Mouse (Mus musculus) kidney, embryonic 16.5 days (tissue): Measurements from ENCODE around the gene Vill. TPM values are rescaled to one million over a fixed set of nuclear protein-coding genes. Genes with fewer than 3 reads are reported as not detected.

Experiments used
- ATAC-seq: fragments of 200-750 bp; cut with Nextera tagmentation; 2 replicates; pipeline ENCODE4 v1.8.0; 2017; ENCODE audit warnings: moderate TSS enrichment; ENCODE audit not compliant: low FRiP score, low TSS enrichment
- H3K27ac ChIP-seq: fragments of 300-500 bp; sonication (generic); 2 replicates; pipeline ENCODE4 v1.5.1; 2014; ENCODE audit warnings: low read length
- H3K27me3 ChIP-seq: fragments of 300-500 bp; sonication (generic); 2 replicates; pipeline ENCODE4 v1.6.1; 2014; ENCODE audit warnings: low read length, control low read depth, mixed read lengths; ENCODE audit not compliant: insufficient read depth
- H3K36me3 ChIP-seq: fragments of 300-500 bp; sonication (generic); 2 replicates; pipeline ENCODE4 v1.6.1; 2014; ENCODE audit warnings: low read length, control low read depth, mixed read lengths; ENCODE audit not compliant: insufficient read depth
- H3K4me1 ChIP-seq: fragments of 300-500 bp; sonication (generic); 2 replicates; pipeline ENCODE4 v1.6.1; 2014; ENCODE audit warnings: low read length, control low read depth, mixed read lengths; ENCODE audit not compliant: insufficient read depth
- H3K4me2 ChIP-seq: fragments of 300-500 bp; sonication (generic); replicated peaks from 2 replicates; pipeline ENCODE4 v1.6.1; 2014; ENCODE audit warnings: low read depth, low read length
- H3K4me3 ChIP-seq: fragments of 300-500 bp; sonication (generic); 2 replicates; pipeline ENCODE4 v1.5.1; 2014; ENCODE audit warnings: mild to moderate bottlenecking, low read length
- H3K9ac ChIP-seq: fragments of 300-500 bp; sonication (generic); replicated peaks from 2 replicates; pipeline ENCODE4 v1.6.1; 2014; ENCODE audit warnings: low read length
- H3K9me3 ChIP-seq: fragments of 300-500 bp; sonication (generic); 2 replicates; pipeline ENCODE4 v1.6.1; 2016; ENCODE audit warnings: low read length, control low read depth
- WGBS: fragments of 180-500 bp; shearing (Covaris S2); extraction: QIAGEN DNeasy Blood & Tissue Kit; methylation state at CpG from one replicate; pipeline ENCODE4 v1.1.7; 2014; 5-methylcytosine and 5-hydroxymethylcytosine counted together
- polyA plus RNA-seq: library from polyadenylated mRNA; unstranded; fragments of >200 nt; fragmentation: Nextera tagmentation; extraction: Ambion mirVana; gene quantifications from 2 replicates; pipeline ENCODE4 v1.2.1, GENCODE M21; 2015

Vill gene
- polyA plus RNA-seq, 1 experiment from 2014 or later = 56.3 TPM

- no peaks in the 10 kb centered on the region for H3K36me3 ChIP-seq
- no peak overlapping the region for H3K9ac ChIP-seq
- H3K4me3 ChIP-seq = no peak overlapping the region
- ATAC-seq = no peak
- no peak overlapping the region for H3K4me2 ChIP-seq
- H3K27ac ChIP-seq = no peak overlapping the region
- no peaks in the 10 kb centered on the region for H3K27me3 ChIP-seq
- WGBS = 88% methylated on average over 4 of the region's 4 CpGs
- H3K9me3 ChIP-seq = no peaks in the 10 kb centered on the region
- H3K4me1 ChIP-seq = peaks cover 29% of the 10 kb centered on the region
Measured at GRCm38 (mm10) chr9:119055336-119055735, 2.8 kb downstream of the Vill start.

GRCm38 (mm10) chr9:119058245-119058644 is 5.7 kb downstream of the Vill start:
- no peak for ATAC-seq
- no peaks in the 10 kb centered on the region for H3K27me3 ChIP-seq
- H3K4me2 ChIP-seq = no peak overlapping the region
- H3K9me3 ChIP-seq = no peaks in the 10 kb centered on the region
- peaks cover 24% of the 10 kb centered on the region for H3K4me1 ChIP-seq
- no peak overlapping the region for H3K27ac ChIP-seq
- H3K36me3 ChIP-seq = no peaks in the 10 kb centered on the region
- H3K4me3 ChIP-seq = no peak overlapping the region
- H3K9ac ChIP-seq = no peak overlapping the region
- 86% methylated on average over 7 of the region's 7 CpGs for WGBS

- no peak overlapping the region for H3K4me3 ChIP-seq
- ATAC-seq = no peak
- H3K9me3 ChIP-seq = no peaks in the 10 kb centered on the region
- H3K9ac ChIP-seq = no peak overlapping the region
- H3K4me1 ChIP-seq = peaks cover 22% of the 10 kb centered on the region
- no peaks in the 10 kb centered on the region for H3K36me3 ChIP-seq
- 87% methylated on average over 10 of the region's 10 CpGs for WGBS
- no peaks in the 10 kb centered on the region for H3K27me3 ChIP-seq
- no peak overlapping the region for H3K27ac ChIP-seq
- no peak overlapping the region for H3K4me2 ChIP-seq
Measured at GRCm38 (mm10) chr9:119060701-119061100, 8.1 kb downstream of the Vill start.

- H3K4me2 ChIP-seq = peak overlapping the region; percentile 17; the same call in 1 of the 2 replicates
- no peaks in the 10 kb centered on the region for H3K27me3 ChIP-seq
- H3K4me3 ChIP-seq = no peak overlapping the region
- peak; percentile 52; the same call in 1 of the 2 replicates for ATAC-seq
- H3K36me3 ChIP-seq = no peaks in the 10 kb centered on the region
- H3K4me1 ChIP-seq = peaks cover 27% of the 10 kb centered on the region
- 0 out of 2 replicates have a peak overlapping the region, but pooled peaks have one; percentile 4 for H3K27ac ChIP-seq
- WGBS = 29% methylated on average over 19 of the region's 19 CpGs
- H3K9me3 ChIP-seq = no peaks in the 10 kb centered on the region
- H3K9ac ChIP-seq = no peak overlapping the region
Measured at GRCm38 (mm10) chr9:119063036-119063644, 10.6 kb downstream of the Vill start.

- 60% methylated on average over 4 of the region's 4 CpGs for WGBS
- H3K27ac ChIP-seq = no peak overlapping the region
- no peak for ATAC-seq
- no peaks in the 10 kb centered on the region for H3K9me3 ChIP-seq
- H3K36me3 ChIP-seq = no peaks in the 10 kb centered on the region
- peaks cover 27% of the 10 kb centered on the region for H3K4me1 ChIP-seq
- H3K9ac ChIP-seq = no peak overlapping the region
- H3K4me2 ChIP-seq = no peak overlapping the region
- no peak overlapping the region for H3K4me3 ChIP-seq
- no peaks in the 10 kb centered on the region for H3K27me3 ChIP-seq
Measured at GRCm38 (mm10) chr9:119064296-119064695, 11.7 kb downstream of the Vill start.

- no peak; the same call in 1 of the 2 replicates for ATAC-seq
- 8% methylated on average over 6 of the region's 6 CpGs for WGBS
- Histone ChIP-seq H3K27ac (no peak overlapping the region), H3K4me3 (no peak overlapping the region), H3K9ac (no peak overlapping the region), H3K36me3 (peaks cover 8% of the 10 kb centered on the region), H3K4me2 (no peak overlapping the region), H3K4me1 (peaks cover 25% of the 10 kb centered on the region), H3K27me3 (no peaks in the 10 kb centered on the region), H3K9me3 (no peaks in the 10 kb centered on the region)
Measured at GRCm38 (mm10) chr9:119067601-119068000, 15.0 kb downstream of the Vill start.

GRCm38 (mm10) chr9:119068266-119068665 is 15.7 kb downstream of the Vill start:
- Histone ChIP-seq H3K9me3 (no peaks in the 10 kb centered on the region), H3K9ac (no peak overlapping the region), H3K36me3 (peaks cover 8% of the 10 kb centered on the region), H3K4me2 (no peak overlapping the region), H3K27me3 (no peaks in the 10 kb centered on the region), H3K4me1 (peaks cover 18% of the 10 kb centered on the region), H3K27ac (no peak overlapping the region), H3K4me3 (no peak overlapping the region)
- WGBS = 86% methylated on average over 11 of the region's 11 CpGs
- no peak for ATAC-seq

GRCm38 (mm10) chr9:119070173-119070825 is 17.7 kb downstream of the Vill start:
- Histone ChIP-seq H3K27me3 (no peaks in the 10 kb centered on the region), H3K9me3 (no peaks in the 10 kb centered on the region), H3K4me2 (no peak overlapping the region), H3K4me1 (peaks cover 6% of the 10 kb centered on the region), H3K9ac (no peak overlapping the region), H3K4me3 (no peak overlapping the region), H3K27ac (no peak overlapping the region), H3K36me3 (peaks cover 12% of the 10 kb centered on the region)
- WGBS = 79% methylated on average over 13 of the region's 13 CpGs
- ATAC-seq = no peak

- ATAC-seq = no peak
- 86% methylated on average over 9 of the region's 9 CpGs for WGBS
- no peak overlapping the region for H3K27ac ChIP-seq
- no peaks in the 10 kb centered on the region for H3K27me3 ChIP-seq
- H3K9ac ChIP-seq = no peak overlapping the region
- no peak overlapping the region for H3K4me3 ChIP-seq
- H3K4me2 ChIP-seq = no peak overlapping the region
- H3K4me1 ChIP-seq = peaks cover 9% of the 10 kb centered on the region
- no peaks in the 10 kb centered on the region for H3K9me3 ChIP-seq
- H3K36me3 ChIP-seq = peaks cover 15% of the 10 kb centered on the region
Measured at GRCm38 (mm10) chr9:119071786-119072185, 19.2 kb downstream of the Vill start.

GRCm38 (mm10) chr9:119073184-119073895 is 20.8 kb downstream of the Vill start:
- Histone ChIP-seq H3K4me3 (no peak overlapping the region), H3K27ac (no peak overlapping the region), H3K4me2 (no peak overlapping the region), H3K36me3 (peaks cover 18% of the 10 kb centered on the region), H3K27me3 (no peaks in the 10 kb centered on the region), H3K9me3 (no peaks in the 10 kb centered on the region), H3K4me1 (peaks cover 4% of the 10 kb centered on the region; the same call in 1 of the 2 replicates), H3K9ac (no peak overlapping the region)
- WGBS = 61% methylated on average over 15 of the region's 15 CpGs
- ATAC-seq = no peak
